Mouse (Mus musculus) frontal cortex, postnatal 25 days (tissue): ENCODE measurements around the gene Parp11.

Experiments used
- DNase-seq, 2 experiments: peaks; one replicate each; pipeline ENCODE4 v3.0.0; 2022; ENCODE audit warnings: low spot score in 2 of 2

Parp11 gene

DNA sequence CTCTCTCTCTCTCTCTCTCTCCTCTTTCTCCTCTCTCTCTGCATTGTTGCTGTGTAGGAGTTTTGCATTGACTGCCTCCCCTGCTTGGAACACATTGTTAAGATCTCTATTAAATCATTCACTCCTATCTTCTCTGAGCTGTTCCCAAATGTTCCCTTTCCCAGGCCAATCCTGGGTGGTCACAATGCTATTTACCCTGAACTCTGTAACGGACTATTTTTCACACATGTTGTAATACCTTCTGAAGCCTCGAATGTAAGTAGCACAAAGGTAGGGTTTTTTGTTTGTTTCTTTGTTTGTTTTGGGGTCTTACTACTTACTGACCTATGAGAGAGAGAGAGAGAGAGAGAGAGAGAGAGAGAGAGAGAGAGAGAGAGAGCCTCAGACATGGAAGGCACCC, 2.2 kb downstream of the Parp11 start:
- no peak for DNase-seq

DNA sequence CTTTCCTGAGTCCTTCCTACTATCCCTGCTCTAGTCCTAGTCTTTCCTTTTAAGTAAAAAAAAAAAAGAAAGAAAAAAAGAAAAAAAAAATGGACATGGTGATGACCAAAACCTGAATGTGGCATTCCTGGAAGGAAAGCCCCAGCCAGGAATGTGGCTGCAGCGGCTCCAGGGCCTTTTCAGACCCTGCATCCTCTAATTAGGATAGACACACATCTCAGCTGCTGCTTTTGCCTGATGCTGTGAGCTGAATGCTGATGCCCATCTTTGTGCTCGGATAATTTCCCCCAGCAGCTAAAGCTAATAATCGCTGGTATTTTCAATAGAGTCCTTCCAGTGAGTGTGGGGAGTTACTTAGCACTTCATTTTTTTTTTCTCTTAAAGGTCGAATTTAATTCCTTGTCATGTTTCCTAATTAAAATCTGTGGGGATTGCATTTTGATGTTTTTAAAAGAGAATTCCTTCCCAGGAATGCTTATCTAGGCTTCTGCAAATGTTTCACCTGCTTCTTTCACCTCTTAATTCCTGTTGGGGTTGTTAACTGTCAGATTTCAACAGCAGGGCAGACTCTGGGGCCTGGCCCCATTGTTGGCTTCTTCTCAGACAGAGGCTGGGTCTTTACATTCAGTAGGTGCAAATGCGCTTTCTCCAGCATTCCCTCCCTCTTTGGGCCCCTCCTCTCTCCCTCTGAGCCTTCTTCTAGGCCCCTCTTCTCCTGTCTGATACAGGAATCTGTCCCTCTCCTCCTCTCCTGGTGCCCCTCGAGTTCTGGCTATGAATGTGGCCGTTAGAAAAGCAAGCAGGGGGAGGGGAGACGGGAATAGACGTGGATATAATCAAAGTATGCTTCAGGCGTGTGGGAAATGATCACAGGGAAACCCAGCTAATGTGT, 3.1 kb downstream of the Parp11 start:
- DNase-seq: no peak

DNA sequence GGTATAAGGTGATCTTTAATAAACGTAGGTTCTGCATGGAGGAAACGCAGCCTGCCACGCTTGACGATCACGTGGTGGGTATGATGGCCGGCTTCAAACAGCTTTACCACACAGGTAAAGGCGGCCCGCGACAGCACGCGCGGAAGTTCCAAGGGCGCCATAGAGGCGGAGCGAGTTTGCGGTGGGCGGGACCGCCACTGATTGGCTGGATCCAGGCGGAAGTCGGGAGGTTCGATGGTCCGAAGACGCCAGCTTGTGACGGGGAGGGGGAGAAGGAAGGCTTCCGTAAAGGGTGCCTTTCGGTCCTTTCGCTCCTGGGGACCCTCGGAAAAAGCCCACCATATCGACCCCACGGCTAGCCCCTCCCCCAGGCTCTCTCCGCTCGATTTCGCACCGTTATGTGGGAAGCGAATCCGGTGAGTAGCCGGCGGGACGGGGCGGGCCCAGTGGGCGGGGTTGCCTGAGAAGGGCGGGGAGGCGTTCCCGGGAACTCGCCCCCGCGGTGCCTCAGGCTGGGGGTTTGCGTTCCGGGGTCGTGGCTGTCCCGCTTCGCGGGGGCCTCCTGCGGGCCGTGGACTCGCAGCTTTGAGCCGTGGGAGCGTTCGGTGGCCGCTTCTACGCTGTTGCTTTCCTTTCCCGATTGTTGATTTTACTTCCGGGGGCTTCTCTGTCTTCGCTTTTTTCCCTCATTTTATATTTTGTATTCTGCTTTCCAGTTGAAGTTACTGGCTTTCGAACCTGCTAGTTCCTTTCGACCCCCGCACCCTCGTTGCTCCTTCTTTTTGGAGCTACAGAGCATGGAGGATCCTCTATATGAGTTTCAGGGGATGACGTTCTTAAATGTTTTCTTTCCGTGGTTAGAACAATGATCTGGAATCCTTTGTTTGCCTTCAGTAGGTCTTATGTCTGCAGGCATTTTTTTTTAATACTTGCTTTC, 7.0 kb downstream of the Parp11 start:
- peak; percentile 85 to 86 for DNase-seq

DNA sequence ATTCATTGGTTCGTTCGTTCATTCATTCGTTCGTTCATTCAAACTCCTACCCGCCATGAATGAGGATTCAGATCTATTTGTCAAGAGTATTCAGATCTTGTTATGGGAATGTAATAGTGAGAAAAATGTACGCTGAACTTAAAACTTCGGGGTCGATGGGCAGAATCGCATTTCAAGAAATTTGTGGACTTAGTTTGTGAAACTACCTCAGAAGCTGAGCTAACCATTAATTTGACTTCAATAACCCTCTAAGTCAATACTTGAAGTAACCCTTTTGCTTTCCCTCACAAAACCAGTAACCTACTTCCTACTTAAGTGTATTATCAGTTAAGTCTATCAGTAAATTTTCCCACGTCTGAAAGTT, 7.7 kb downstream of the Parp11 start:
- DNase-seq: no peak

DNA sequence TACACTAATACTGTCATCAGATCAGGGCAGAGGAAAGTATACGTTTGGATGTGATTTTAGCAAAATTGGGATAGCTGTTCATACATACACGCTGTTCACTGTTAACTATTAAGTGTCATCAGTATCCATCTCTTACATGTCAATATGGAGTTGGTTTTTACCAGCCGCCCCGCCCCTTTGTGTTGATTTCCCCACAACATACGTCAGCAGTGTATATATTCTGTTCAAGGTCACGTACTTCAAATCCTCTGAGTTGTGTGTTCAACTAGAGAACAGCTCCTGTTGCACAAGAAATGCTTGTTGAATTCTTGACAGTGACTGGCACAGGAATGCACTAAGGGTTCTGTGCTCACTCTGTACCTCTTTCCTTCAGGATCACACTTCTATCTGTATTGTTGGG, 8.2 kb downstream of the Parp11 start:
- DNase-seq: no peak

DNA sequence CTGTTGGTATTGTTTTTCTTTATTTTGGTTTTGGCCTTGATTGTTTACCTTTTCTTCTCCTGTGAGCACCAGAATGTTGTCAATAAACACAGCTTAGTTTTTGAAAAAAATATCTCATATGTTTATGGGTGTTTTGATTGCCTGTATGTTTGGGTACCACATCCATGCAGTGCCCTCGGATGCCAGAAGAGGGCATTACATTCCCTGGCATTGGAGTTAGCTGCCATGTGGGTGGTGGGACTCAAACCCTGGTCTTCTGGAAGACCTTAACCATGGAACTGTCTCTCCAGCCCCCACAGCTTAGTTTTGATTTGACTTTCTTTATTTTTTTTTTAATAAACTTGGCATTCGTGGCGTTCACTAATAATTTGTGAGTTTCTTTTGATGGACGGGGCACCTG, 8.8 kb downstream of the Parp11 start:
- no peak for DNase-seq

DNA sequence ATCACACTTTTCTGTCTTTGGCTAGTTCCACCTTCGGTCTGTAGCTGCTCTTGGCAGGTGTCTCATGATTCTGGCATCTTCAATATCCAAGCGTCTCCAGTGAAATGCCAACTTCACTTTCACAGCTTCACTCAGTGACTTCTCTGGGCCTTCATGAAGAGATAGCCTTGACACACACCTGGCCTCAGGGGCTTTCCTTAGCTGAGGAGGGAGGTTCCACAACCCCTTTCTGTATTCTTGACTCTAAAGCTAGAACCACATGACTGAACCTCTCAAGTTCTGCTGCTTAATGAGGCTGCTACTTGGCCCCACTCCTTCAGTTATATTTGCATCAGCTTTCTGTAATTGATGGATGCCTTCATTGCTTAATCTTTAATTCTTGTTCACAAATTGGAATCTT, 10.1 kb downstream of the Parp11 start:
- no peak for DNase-seq

DNA sequence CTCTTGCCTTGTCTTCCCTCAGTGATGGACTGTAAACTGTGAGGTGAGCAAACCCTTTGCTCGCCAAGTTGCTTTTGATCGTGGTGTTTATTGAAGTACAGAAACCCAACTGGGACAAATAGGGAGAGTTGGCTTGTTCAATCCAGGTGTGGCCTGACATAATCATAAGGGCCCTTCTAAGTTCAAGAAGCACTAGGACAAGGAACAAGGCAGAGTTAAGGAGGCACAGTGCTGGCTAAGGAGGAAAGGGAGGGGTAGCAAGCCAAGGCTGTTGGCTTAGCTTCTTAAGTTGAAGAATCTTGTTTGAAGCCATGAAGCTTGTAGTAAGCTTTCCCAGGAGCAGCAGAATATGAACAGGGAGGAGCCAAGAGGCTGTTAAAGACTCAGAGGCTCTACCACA, 13.1 kb downstream of the Parp11 start:
- DNase-seq: no peak

DNA sequence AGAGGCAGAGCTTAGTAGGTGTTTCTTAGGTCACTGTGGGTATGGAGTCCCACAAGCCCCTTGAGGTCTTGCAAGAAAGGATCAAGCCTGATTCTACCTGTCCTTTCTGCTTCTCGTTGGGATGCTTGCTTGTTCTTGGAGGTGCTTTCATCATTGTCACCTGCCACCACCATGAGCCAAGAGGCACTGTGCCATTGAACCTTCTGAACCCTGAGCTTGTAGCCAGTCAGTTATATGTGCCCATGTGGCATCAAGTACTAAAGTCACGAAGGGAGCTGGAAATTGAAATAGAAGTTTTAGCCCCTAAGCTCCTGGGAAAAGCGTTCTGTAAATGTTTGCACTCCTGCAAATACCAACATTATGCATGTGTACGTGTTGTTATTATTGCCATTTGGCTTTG, 14.9 kb downstream of the Parp11 start:
- DNase-seq: no peak

DNA sequence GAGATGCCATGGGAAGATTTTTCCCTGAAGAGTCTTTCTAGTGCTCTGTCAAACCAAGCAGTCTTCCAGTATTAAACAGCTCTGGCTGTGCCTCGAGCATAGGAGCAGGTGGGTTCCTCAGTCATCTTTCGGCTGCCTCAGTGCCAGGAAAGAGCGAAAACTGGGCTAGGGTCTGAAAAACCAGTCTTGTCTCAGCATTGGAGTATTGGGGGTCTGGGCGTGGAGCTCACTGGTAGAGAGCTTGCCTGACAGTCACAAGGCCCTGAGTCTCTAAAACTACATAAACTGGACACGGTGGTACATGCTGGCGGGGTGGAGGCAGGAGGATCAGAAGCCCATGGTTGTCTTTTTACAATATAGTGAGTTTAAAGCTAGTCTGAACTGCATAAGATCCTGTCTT, 15.6 kb downstream of the Parp11 start:
- DNase-seq: no peak

DNA sequence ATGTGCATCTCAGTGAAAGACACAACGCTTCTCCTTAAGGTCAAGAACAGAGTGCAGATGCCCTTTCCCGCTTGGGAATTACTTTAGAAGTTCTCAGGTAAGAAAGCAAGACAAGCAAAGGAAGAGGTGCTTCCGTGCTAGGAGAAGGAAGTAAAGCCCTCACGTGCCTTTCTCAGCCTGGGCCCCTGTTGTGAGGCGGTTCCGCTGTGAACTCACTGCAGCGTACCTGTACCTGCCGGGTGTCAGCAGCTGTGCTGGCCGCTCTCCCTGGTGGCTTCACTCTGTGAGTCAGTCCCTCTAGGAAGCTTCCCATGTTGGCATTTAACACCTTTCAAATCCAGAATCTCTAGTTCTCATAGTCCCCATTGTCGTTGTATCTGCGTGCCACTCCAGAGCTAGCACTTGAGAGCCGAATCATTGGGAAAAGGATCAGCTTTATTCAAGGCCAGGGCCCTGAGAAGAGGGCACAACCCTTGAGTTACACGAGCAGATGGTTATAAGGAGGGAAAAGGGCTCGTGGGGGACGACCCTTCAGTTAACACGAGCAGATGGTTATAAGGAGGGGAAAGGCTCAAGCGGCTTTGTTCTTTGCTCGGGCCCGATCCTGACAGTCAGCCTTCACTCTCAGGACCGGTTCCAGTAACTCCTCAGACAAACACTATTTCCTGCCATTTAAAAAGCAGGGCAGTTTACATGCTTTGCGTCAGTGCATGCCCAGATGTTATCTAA, 16.8 kb downstream of the Parp11 start:
- no peak for DNase-seq

DNA sequence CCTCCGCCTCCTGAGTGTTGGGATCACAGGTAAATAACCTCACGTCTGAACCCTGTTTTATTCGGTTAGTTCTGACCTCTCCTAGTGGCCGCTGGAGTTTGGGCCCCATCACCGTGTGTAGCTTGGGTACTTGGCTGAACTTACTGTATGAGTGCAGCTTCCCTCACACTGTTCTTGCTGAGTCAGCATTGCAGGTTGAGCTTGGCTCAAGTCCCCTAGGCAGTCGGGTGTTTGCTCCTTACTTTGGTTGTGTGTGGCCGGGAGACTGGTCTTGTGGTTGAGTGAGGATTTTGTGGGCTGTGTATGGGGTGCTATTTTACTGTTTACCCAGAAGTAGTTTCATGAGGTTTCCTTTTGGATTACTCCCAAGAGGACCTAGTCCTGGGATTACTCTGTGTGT, 17.9 kb downstream of the Parp11 start:
- no peak for DNase-seq

DNA sequence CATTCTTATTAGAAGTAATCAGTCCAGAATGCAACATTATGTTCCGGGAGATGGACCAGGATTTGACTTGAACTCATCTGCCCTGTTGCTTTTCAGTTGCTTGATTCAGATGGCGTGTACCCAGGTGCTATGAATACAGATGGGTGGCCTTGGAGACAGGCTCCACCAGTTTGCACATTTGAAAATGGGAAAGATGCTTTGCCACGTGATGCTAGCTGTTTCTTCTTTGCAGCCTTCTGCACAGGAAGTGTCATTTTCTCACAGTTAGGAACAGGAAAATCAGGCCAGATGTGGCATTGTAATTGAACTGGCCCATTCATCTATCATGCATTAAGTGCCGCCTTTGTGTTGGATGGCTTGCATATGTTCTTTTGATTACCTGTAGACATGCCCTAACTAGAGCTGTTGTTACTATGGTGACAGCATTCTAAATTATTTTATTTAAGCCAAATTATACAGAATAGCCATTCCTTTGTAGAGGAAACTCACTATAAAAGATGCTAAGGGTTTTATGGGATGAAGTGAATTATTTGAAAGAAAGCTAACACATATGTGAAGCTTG, 20.2 kb downstream of the Parp11 start:
- DNase-seq: no peak

DNA sequence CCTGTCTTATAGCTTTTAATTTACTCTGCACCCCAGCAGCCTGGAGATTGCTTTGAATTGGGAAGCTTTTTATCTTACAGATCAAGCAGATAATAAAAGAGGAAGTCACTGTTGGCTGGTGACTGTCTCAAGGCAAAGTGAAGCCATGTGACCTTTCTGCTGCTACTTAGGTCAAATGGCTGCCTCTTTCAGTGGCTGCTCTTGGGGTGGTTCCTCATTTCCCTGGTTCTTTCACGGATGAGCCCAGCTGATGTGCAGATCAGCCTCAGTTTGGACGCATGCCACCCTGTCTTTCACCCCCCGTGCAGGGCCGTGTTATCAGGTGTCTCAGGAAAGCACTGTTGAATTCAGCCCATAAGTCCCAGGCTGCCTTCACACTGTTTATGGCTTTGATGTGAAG, 25.4 kb downstream of the Parp11 start:
- no peak for DNase-seq

DNA sequence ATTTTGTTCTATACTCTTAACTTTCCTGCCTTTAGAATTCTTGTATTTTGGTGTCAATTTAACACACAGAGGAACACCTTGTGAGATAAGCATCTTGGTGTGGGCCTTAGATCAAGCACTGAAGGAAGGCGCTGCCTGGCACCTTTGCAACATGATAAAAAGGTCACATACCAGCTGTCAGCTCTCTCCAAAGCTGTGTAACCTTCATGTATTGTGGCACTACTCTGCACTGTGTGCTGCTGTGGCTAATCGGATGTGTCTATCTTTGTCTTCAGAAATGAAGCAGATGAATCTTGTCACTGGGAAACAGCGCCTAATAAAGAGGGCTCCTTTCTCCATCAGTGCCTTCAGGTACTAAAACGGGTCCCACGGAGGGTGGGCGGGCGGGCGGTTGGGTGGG, 27.3 kb downstream of the Parp11 start:
- DNase-seq: no peak

DNA sequence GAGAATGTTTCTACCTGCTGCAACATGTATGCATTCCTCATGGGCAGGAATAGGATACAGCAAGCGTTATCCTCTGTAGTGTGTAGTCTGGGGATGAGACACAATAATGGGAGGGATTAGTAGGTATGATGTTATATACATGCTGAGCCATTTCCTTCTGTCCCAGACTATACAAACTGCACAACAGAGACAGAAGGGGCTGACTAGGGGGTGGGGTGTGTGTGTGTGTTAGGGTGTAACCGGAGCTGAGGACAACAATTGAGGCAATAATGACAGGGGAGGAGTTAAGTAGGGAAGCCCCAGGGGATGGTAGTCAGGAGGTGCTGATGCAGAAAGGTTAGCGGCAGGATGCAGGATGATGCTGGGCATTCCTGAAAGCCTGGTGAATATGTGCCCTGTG, 28.6 kb downstream of the Parp11 start:
- DNase-seq: no peak

DNA sequence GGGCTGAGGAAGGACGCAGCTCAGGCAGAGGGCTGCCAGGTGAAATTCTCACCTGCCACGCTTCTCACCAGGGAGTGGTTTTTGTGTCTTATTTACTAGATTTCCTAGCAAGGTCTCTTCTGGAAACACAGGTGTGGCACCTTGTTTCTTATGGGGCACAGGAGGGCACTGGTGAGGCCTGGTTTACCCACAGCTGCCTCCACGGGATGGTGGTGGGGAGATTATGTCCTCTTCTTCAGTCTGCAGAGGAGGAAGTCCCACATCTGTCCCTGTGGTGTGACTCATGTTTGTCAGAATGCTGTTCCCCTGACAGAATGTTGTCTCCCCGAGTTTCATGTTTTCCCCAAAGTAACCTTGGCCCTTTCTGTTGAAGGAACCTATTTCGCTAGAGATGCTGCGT, 44.4 kb downstream of the Parp11 start:
- DNase-seq: no peak

DNA sequence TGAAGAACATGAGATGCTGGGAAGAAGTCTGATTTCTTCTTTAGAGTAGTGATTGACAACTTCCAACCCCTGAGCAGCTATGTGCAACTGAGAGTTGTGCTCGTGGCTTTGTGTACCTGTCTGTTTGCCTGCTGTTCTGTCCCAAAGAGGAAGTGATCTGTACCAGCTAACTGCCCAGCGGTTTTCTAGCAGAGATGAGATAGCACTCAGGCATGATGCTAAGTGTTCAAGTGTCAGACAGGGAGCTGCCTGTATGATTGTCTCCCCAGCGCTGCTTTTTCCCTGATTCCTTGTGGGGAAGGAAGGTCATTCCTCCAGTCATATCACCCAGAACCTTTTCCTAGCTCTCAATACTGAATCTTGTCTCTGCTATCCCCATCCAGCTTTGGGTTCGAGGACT, 45.9 kb downstream of the Parp11 start:
- no peak for DNase-seq

DNA sequence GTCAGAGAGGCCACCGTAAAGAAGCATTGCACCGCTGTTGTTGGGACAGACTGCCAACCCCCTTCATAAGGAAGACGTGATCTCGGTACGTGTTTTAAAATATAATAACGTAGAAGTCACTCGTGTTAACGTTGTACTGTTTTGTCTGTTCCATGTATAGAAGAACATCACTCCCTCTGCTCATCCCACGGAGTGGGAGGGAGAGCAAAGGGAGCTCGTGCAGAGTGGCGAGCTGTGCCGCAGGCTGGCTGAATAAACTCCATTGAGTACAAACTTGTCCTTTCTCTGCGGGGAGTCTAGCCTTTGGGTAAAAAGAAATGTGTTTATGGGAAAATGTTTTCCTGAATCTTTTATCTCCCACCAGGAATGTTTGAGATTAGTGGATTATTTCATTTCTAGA, 47.1 kb downstream of the Parp11 start:
- no peak for DNase-seq

DNA sequence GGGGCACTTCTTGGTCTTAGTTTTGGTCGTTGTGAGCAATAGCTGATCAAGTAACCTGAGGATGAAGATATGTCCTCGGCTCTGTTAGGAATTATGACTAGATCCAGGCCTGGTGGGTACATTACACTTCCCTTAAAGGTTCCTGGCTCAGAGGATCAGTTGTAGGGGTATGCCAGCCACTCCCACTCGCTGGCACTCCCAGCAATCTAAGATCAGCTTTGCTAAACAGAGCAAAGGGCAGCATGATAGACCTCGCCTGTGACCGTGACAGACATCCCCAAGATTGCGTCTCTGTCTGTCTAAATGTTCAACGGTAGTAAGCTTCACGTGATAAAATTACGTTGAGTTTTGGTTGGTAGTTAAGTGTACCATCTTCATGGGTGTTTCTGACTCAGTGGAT, 47.7 kb downstream of the Parp11 start:
- no peak for DNase-seq

DNA sequence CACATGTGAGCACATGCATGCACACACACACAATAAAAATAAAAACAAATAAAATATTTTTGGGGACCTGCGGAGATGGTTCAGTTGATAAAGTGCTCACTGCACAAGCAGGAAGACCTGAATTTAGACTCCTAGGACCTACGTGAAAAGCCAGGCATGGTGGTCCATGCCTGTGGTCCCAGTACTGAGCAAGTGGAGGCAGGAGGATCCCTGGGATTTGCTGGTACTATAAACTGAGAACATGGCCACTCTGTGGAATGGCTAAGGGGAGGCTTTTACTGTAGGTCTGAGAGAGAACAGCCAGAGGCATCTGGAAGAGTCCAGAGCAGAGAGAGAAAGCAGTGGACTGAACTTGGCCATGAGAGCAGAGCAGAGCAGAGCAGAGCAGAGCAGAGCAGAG, 48.6 kb downstream of the Parp11 start:
- DNase-seq: no peak

DNA sequence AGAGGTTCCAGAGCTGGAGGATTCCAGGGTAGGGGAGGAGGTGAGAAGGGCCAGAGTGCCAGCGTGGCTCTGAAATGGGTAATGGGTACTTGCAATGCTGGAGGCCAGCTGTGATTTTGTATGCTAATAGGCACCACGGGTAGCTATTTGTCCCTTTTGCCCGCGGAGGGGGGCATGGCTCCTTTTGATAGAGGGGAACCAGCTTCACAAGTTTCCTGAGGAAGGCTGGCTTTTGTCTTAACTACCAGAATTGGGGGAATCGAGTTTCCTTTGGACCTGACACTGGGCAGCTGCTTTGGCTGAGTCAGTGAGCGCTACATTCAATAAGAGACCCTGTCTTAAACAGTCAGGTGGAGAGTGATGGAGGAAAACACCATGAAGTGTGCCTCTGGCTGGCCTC, 49.2 kb downstream of the Parp11 start:
- no peak for DNase-seq
